Mouse (Mus musculus) megakaryocyte-erythroid progenitor cell, adult 5-6 weeks (primary cell): ENCODE data around the gene Gm44965. TPM values are rescaled to one million over a fixed set of nuclear protein-coding genes. Genes with fewer than 3 reads are reported as not detected.

Experiments
- ATAC-seq: replicated peaks from 2 replicates; pipeline ENCODE4 v1.8.0; 2016; ENCODE audit warnings: mild to moderate bottlenecking, inconsistent platforms; ENCODE audit not compliant: severe bottlenecking, poor library complexity, low FRiP score, low TSS enrichment
- total RNA-seq, 2 experiments: library from RNA; stranded (forward) in 1 of 2; stranded (reverse) in 1 of 2; fragments of 200-1000, 215-1000 nt in 1 of 2; fragments of >200 nt in 1 of 2; fragmentation: Nextera tagmentation in 1 of 2; gene quantifications; 2 replicates each; pipeline ENCODE4 v1.2.3; 2014 to 2017

Gm44965 gene
- not detected in 2 replicates for total RNA-seq (2014; fragmentation: Nextera tagmentation)
- not detected in 2 replicates for total RNA-seq (2017)

GRCm38 (mm10) chr6:48593158-48594042 is at the start of gene Gm44965, which contains the start of gene Repin1:
TSS of gene Gm44965 (plus strand) at chr6:48593941.
TSS of gene Repin1 (plus strand) at chr6:48593883.
- peak; percentile 82 for ATAC-seq

DNA sequence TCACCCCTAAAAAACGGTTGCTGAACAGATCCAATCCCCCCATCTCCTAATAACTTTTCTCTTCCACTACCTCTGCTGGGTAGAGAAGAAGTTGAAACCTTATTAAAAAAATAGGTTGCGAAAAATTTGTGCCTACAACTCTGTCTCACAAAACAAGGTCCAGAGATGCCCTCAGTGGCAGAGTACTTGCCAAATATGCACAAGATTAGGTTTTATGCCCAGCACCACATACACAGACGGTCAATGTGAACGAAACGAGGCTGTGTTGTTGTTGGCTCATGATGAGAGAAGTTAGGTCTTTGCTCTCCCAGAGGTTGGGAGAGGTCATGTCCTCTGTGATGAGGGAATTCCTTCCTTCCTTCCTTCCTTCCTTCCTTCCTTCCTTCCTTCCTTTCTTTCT is 48.5 kb upstream of the Gm44965 start:
- no peak for ATAC-seq

DNA sequence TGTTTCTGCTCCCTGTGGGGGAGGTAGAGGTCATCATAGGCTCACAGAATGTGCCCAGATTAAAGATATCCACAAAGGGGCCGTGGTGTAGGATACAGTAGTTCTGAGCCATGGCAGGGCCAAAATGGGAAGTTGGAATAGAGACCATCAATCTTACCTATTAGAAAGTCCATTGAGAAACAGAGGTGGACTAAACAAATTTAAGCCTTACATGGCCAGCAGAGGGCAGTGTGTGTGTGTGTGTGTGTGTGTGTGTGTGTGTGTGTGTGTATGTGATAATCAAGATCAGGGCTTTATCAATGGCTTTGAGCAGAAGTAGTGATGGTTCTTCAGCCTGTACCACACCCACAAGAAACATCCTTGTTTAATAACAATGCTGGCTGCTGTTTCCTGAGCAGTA is 47.5 kb upstream of the Gm44965 start:
- ATAC-seq: no peak

- no peak for ATAC-seq
Measured at GRCm38 (mm10) chr6:48546858-48547257, 46.9 kb upstream of the Gm44965 start.

- no peak for ATAC-seq
Measured at GRCm38 (mm10) chr6:48548314-48548713, 45.4 kb upstream of the Gm44965 start.

GRCm38 (mm10) chr6:48552918-48553317 is 40.8 kb upstream of the Gm44965 start:
- ATAC-seq: peak; percentile 51

GRCm38 (mm10) chr6:48553819-48554218 is 39.9 kb upstream of the Gm44965 start:
- ATAC-seq: no peak

- peak; percentile 94 for ATAC-seq
Measured at GRCm38 (mm10) chr6:48554280-48555103, 39.2 kb upstream of the Gm44965 start, which contains the start of gene Lrrc61. TSS of gene Lrrc61 (plus strand) at chr6:48554796.

GRCm38 (mm10) chr6:48555104-48555890 is 38.4 kb upstream of the Gm44965 start:
- peak; percentile 39 for ATAC-seq

- ATAC-seq: no peak
Measured at GRCm38 (mm10) chr6:48555956-48556355, 37.8 kb upstream of the Gm44965 start.

DNA sequence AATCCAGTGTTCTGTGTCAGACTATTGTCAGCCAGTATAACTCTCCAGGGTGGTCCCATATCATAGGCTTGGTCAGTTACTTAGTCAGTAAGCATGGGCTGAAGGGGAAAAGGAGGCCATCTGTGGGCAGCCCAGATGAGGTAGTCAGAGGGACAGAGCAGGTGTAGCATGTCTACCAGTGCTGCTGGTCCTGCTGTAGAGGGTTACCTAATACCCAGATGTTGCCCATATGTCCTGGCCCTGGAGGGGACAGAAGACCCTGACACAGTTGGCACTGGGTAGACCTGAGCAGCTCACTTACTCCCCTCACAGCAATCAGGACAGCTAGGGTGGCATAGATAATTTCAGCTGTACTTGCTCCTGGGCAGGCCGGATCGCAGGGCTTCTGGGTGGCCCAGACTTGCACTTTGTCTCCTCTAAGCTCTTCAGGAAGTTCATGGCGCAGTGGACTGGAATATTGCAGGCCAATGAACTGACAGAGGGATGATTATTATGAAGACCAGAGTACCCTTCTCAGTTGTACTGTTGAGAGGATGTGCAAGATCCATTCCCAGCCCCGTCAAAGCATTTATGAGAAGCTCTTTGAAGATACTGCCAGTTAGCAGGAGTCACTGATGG is 27.9 kb upstream of the Gm44965 start:
- ATAC-seq: no peak

- no peak for ATAC-seq
Measured at GRCm38 (mm10) chr6:48566312-48566711, 27.4 kb upstream of the Gm44965 start.

DNA sequence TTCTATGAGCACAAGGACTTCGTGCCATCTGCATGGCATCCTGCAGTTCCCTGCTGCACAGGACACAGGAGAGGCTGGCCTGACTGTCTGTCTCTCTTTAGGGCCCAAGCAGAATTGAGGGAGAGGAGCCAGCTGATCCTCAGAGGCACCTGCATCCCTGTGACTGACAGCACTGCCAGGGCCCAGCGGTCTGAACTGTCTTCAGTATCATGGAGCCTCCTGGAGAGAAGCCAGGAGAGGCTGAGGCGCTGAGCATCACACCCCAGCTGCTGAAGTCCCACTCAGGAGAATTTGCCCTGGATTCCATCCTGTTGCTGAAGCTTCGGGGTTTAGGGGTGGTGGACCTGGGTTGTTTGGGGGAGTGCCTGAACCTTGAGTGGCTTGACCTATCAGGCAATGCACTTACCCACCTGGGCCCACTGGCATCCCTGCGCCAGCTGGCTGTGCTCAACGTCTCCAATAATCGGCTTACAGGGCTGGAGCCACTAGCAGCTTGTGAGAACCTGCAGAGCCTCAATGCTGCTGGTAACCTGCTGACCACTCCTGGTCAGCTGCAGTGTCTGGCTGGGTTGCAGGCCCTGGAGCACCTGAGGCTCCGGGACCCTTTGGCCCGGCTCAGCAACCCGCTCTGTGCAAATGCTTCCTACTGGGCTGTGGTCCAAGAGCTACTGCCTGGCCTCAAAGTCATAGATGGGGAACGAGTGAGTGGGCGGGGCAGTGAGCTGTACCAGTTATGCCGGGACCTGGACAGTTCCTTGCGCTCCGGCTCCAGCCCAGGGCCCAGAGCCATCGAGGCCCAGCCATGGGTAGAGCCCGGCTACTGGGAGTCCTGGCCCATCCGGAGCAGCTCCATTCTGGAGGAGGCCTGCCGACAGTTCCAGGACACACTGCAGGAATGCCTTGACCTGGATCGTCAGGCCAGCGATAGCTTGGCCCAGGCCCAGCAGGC is 25.4 kb upstream of the Gm44965 start:
- peak; percentile 67; the same call in 1 of the 2 replicates for ATAC-seq

DNA sequence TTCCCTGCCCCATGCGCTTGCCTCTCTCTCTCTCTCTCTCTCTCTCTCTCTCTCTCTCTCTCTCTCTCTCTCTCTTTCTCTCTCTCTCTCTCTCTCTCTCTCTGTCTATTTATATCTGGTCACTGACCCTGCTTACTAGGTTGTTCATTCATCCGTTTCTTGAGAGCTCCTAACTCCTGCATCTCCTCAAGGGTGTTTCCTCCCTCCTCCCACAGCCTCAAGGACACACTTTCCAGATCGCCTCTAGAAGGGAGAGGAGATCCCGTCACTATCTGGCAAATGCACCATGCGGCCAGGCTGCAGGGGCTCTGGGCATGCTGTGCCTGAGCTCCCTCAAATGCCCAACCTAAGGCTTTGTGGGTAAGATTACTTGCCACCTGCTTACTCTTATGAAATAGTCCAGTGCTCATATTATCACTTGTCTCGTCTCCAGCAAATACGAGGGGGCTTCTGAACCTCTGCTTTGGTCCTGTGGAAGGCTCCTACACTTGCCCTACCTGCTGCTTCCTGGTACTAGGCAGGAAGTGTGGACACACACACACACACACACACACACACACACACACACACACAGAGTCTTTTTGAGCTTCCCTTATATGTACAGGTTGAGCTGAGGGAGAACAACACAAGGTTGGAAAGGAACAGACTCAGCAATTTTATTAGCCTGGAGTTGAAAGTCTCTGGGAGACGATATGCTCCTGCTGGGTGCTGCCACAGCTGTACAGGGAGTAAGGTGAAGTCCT is 24.5 kb upstream of the Gm44965 start:
- ATAC-seq: no peak

DNA sequence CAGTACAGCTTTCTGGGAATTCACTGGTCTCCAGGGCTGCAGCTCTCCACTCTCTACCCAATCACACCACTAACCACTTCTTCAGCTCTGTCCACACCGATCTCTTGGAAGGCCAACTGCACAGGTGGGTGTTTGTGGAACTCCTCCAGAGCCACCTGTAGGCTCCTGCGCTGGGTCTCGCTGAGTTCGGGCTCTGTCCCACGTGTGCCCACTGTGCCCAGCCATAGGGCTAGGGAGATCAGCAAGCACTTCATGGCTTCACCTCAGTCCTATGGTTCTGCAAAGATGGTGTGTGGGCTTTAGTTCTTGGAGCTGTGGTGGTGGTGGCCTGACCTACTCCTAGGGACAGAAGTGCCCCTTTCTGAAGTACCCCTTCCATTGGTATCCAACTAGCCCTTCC is 21.7 kb upstream of the Gm44965 start:
- no peak for ATAC-seq

- ATAC-seq: no peak
Measured at GRCm38 (mm10) chr6:48572572-48573061, 21.1 kb upstream of the Gm44965 start, which contains the start of gene Rarres2. TSS of gene Rarres2 (minus strand) at chr6:48572789.

DNA sequence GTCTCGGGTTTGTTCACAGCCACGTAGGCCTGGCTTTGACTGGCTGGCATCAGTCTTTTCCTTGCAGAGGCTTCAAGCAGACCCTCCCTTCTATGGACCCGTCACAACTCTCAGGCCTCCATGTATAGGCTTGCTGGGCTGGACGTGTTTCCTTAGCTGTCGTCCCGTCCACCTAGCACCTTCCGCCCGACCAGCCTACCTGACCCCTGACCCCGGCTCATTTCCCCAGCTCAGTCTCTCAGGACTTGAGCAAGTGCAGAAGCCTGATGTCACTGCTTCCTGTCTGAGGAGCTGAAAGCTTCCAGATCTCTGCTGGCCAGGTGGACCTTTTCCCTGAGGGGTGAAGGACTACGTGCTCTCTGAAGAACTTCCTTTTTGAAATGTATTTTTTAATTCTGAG is 20.5 kb upstream of the Gm44965 start:
- ATAC-seq: no peak
